Mouse (Mus musculus): ENCODE measurements at regions not wholly inside any gene's neighbourhood (a gene's known extent, or its start where the extent isn't known, plus 50 kb on each side); places are given as distances from the start of the nearest gene placed in this dataset.

DNA sequence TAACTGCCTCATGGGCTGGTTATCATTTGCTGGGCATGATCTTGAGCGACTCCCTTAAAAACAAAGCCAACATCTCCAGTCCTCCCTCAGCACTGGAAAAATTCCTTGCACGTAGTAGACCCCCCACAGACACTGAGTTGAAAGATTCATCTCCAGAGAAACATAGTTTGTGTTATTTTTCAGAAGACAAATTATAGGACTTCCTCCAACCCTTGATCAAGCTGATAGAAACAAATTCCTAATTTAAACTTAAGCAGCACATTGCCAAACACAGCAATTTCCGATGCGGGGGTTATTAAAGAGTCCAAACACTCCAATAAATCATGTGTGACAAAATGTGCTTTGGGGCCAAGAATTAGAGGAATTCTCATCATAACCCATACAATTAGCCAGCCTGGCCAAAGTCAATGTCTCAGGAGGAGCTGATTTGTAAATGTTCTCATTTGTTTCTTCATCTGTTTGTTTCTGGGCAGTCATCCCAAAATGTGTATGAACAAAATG lies 205.7 kb upstream of the Ipo5 start:
- no peaks in the 10 kb centered on the region for H3K4me1 ChIP-seq (ENCODE audit: control insufficient read depth in 2 of 2, insufficient read depth in 2 of 2, low read length in 2 of 2, poor library complexity in 1 of 2)
- H3K9me3 ChIP-seq (ENCODE audit: control insufficient read depth, insufficient read depth, low read depth, low read length) = no peaks in the 10 kb centered on the region
- TF ChIP-seq ZC3H11A (IDR thresholded peaks at IDR 0.05; ENCODE audit: borderline replicate concordance, low read depth, low read length) = no peak
- no peak for TF ChIP-seq MAFK (IDR thresholded peaks at IDR 0.05; ENCODE audit: insufficient read depth, low read depth, low read length)
- TF ChIP-seq CHD2 (IDR thresholded peaks at IDR 0.05; ENCODE audit: low read depth, low read length) = no peak
- no peak for TF ChIP-seq ZNF384 (IDR thresholded peaks at IDR 0.05; ENCODE audit: low read depth, low read length)
- TF ChIP-seq HCFC1 (IDR thresholded peaks at IDR 0.05; ENCODE audit: borderline replicate concordance, insufficient read depth, low read length) = no peak
- no peak overlapping the region for H3K4me3 ChIP-seq (ENCODE audit: insufficient read depth in 1 of 2, low read depth in 1 of 2, low read length in 2 of 2, poor library complexity in 1 of 2, severe bottlenecking in 1 of 2)
- in situ Hi-C loops (cut with MboI; ENCODE audit: low sequenced_read_pairs in 2 of 2, unreplicated experiment in 2 of 2) = no loop called here
- no peaks in the 10 kb centered on the region for H3K36me3 ChIP-seq (ENCODE audit: control insufficient read depth, insufficient read depth, low read length, poor library complexity, severe bottlenecking)
- DNase-seq (ENCODE audit: low read depth, low spot score) = no peak
- H3K9ac ChIP-seq (ENCODE audit: insufficient read depth, low read depth, low read length, poor library complexity, severe bottlenecking) = no peak overlapping the region
- H3K27ac ChIP-seq (ENCODE audit: insufficient read depth, low read depth, low read length, poor library complexity, severe bottlenecking) = no peak overlapping the region

DNA sequence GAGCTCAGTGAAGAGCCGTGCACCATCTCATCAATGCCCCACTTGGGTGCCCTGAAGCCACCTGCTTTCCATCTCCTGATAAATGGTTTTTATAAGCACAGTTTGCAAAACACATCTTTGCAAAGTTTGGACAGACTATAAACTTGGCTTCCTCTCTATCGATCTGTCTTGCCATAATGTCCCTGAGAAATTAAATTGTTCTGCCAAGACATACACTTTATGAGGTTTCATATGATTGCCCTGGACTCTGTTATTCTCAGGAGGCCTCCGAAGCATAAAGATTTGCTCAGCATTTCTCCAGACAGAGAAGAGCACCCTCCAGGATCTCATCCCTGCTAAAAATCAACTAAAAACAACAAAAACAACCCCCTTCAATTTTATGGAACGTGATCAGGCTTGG lies 200.2 kb upstream of the Ipo5 start:
- no peak for DNase-seq (ENCODE audit: low read depth, low spot score)
- in situ Hi-C loops (cut with MboI; ENCODE audit: low sequenced_read_pairs in 2 of 2, unreplicated experiment in 2 of 2) = no loop called here
- Histone ChIP-seq H3K9ac (ENCODE audit: insufficient read depth, low read depth, low read length, poor library complexity, severe bottlenecking) (no peak overlapping the region), H3K36me3 (ENCODE audit: control insufficient read depth, insufficient read depth, low read length, poor library complexity, severe bottlenecking) (no peaks in the 10 kb centered on the region), H3K9me3 (ENCODE audit: control insufficient read depth, insufficient read depth, low read depth, low read length) (no peaks in the 10 kb centered on the region), H3K4me1 (ENCODE audit: control insufficient read depth in 2 of 2, insufficient read depth in 2 of 2, low read length in 2 of 2, poor library complexity in 1 of 2) (no peaks in the 10 kb centered on the region), H3K4me3 (ENCODE audit: insufficient read depth in 1 of 2, low read depth in 1 of 2, low read length in 2 of 2, poor library complexity in 1 of 2, severe bottlenecking in 1 of 2) (no peak overlapping the region), H3K27ac (ENCODE audit: insufficient read depth, low read depth, low read length, poor library complexity, severe bottlenecking) (no peak overlapping the region)
- TF ChIP-seq ZC3H11A (IDR thresholded peaks at IDR 0.05; ENCODE audit: borderline replicate concordance, low read depth, low read length) (no peak), MAFK (IDR thresholded peaks at IDR 0.05; ENCODE audit: insufficient read depth, low read depth, low read length) (no peak), HCFC1 (IDR thresholded peaks at IDR 0.05; ENCODE audit: borderline replicate concordance, insufficient read depth, low read length) (no peak), CHD2 (IDR thresholded peaks at IDR 0.05; ENCODE audit: low read depth, low read length) (no peak), ZNF384 (IDR thresholded peaks at IDR 0.05; ENCODE audit: low read depth, low read length) (no peak)

DNA sequence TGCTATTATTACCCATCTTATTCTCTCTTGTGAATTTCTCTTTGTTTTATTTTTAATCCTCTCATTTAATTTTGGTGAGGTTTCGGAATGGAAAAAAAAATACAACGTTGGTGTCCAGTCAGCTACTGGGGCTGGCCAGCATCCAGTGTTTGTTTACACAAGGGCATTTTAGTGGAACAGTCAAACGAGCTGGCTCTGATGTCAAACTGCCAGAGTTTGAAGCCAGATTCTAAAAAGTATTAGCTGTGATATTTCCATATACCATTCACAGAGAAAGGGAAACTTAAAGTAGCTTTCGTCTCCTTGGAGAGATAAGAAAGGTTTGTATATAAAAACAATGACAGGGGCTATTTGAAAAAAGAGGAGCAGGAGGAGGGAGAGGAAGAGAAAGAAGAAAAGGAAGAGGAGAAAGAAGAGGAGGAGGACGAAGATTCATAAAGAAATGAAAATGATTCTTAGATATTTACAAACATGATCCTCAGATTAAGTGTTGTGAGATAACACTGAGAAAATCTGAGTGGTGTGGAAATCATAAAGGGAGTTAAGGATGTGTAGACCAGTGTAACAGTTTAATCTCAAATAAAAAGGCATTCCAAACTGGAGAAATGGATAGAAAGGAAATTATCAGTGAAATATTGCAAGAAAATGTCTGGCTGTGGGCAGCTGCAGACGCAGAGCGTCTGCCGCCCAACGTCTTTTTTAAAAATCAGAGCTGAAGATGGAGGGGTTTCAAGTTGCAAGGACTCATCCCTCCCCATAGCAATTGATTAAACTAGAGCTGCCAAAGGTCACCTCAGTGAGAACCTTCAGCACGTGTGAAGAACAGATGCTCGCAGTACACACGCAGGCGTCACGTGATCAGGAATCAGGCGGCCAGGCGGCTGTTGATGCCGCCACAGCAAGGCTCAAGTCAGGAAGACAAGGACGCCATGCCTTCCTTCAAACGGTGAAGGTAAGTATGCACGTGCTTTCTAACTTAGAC lies 190.3 kb upstream of the Ipo5 start:
- no peak for TF ChIP-seq MAFK (IDR thresholded peaks at IDR 0.05; ENCODE audit: insufficient read depth, low read depth, low read length)
- TF ChIP-seq HCFC1 (IDR thresholded peaks at IDR 0.05; ENCODE audit: borderline replicate concordance, insufficient read depth, low read length) = no peak
- no peak for TF ChIP-seq ZC3H11A (IDR thresholded peaks at IDR 0.05; ENCODE audit: borderline replicate concordance, low read depth, low read length)
- no peak for TF ChIP-seq ZNF384 (IDR thresholded peaks at IDR 0.05; ENCODE audit: low read depth, low read length)
- TF ChIP-seq CHD2 (IDR thresholded peaks at IDR 0.05; ENCODE audit: low read depth, low read length) = no peak
- H3K4me3 ChIP-seq (ENCODE audit: insufficient read depth in 1 of 2, low read depth in 1 of 2, low read length in 2 of 2, poor library complexity in 1 of 2, severe bottlenecking in 1 of 2) = no peak overlapping the region
- in situ Hi-C loops (cut with MboI; ENCODE audit: low sequenced_read_pairs in 2 of 2, unreplicated experiment in 2 of 2) = no loop called here
- no peak for DNase-seq (ENCODE audit: low read depth, low spot score)
- H3K9me3 ChIP-seq (ENCODE audit: control insufficient read depth, insufficient read depth, low read depth, low read length) = no peaks in the 10 kb centered on the region; the same call in 1 of the 2 replicates
- H3K4me1 ChIP-seq (ENCODE audit: control insufficient read depth in 2 of 2, insufficient read depth in 2 of 2, low read length in 2 of 2, poor library complexity in 1 of 2) = no peaks in the 10 kb centered on the region
- no peak overlapping the region for H3K27ac ChIP-seq (ENCODE audit: insufficient read depth, low read depth, low read length, poor library complexity, severe bottlenecking)
- no peak overlapping the region for H3K9ac ChIP-seq (ENCODE audit: insufficient read depth, low read depth, low read length, poor library complexity, severe bottlenecking)
- no peaks in the 10 kb centered on the region for H3K36me3 ChIP-seq (ENCODE audit: control insufficient read depth, insufficient read depth, low read length, poor library complexity, severe bottlenecking)

DNA sequence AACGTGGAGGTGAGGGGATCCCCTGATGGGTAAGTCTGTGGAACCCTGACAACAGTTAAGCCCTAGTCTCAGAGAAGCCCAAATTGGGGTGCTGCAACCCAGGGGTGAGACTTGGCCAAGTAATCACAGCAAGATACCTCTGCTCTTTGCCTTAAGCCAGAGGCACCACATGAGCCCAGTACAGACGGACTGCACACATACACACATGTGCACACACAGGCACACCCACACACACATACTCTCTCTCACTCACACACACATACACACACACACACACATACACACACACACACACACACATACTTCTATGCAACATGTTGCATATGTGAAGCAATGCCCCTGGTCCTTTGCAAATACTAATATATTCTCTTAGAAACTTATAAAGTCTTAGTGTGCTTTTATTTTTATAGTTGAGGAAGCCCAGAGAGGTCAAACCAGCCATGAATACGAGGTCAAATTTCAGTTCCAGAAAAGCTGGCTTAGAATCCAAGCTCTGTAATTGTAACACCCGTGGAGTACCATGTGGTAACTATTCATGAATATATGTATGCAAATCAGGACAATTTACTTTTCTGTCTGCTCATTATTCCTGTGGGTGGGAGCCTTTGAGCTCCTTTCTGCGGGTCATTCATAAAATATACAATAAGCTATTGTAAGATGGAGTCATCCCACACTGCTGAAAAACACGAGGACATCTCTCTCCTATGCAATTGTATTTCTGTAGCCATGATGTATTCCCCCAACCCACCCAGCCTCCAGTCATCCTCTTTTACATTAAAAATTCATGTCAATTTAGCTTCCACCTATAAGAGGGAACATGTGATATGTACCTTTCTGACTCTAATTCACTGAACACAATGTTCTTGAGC lies 189.2 kb upstream of the Ipo5 start:
- Histone ChIP-seq H3K9me3 (ENCODE audit: control insufficient read depth, insufficient read depth, low read depth, low read length) (no peaks in the 10 kb centered on the region; the same call in 1 of the 2 replicates), H3K4me3 (ENCODE audit: insufficient read depth in 1 of 2, low read depth in 1 of 2, low read length in 2 of 2, poor library complexity in 1 of 2, severe bottlenecking in 1 of 2) (no peak overlapping the region), H3K4me1 (ENCODE audit: control insufficient read depth in 2 of 2, insufficient read depth in 2 of 2, low read length in 2 of 2, poor library complexity in 1 of 2) (no peaks in the 10 kb centered on the region), H3K36me3 (ENCODE audit: control insufficient read depth, insufficient read depth, low read length, poor library complexity, severe bottlenecking) (no peaks in the 10 kb centered on the region), H3K9ac (ENCODE audit: insufficient read depth, low read depth, low read length, poor library complexity, severe bottlenecking) (no peak overlapping the region), H3K27ac (ENCODE audit: insufficient read depth, low read depth, low read length, poor library complexity, severe bottlenecking) (no peak overlapping the region)
- in situ Hi-C loops (cut with MboI; ENCODE audit: low sequenced_read_pairs in 2 of 2, unreplicated experiment in 2 of 2) = no loop called here
- no peak for TF ChIP-seq ZNF384 (IDR thresholded peaks at IDR 0.05; ENCODE audit: low read depth, low read length)
- no peak for TF ChIP-seq HCFC1 (IDR thresholded peaks at IDR 0.05; ENCODE audit: borderline replicate concordance, insufficient read depth, low read length)
- TF ChIP-seq ZC3H11A (IDR thresholded peaks at IDR 0.05; ENCODE audit: borderline replicate concordance, low read depth, low read length) = no peak
- TF ChIP-seq MAFK (IDR thresholded peaks at IDR 0.05; ENCODE audit: insufficient read depth, low read depth, low read length) = no peak
- TF ChIP-seq CHD2 (IDR thresholded peaks at IDR 0.05; ENCODE audit: low read depth, low read length) = no peak
- no peak for DNase-seq (ENCODE audit: low read depth, low spot score)
